Mouse (Mus musculus): Measurements from ENCODE around the gene Plcxd1. TPM values are rescaled to one million over a fixed set of nuclear protein-coding genes. Genes with fewer than 3 reads are reported as not detected.

The Plcxd1 gene
- polyA plus RNA-seq, 1 experiment = not detected

DNA sequence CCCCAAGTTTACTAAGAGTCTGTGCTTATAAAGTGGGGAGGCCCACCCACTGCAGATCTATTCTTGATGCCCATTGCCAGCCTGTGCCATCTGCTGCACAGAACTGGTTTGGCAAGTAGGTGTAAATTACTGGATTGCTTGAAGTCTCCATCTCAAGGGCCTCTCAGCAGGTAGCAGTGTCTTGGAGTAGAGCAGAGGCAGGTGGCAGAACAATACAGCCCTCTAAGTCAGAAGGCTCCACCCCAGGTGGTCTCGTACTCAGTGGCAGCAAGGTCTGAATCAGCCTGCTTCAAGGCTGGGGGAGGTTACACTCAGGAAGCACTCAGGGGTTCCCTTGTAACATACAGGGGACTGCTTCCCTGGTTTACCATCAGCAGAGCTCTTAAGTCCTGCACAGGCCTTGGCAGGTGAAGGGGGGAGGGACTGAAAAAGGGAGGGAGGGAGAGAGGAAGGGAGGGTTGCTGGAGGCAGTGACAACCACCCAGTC is 735 bp upstream of the Plcxd1 start:
- peaks cover 32% of the 10 kb centered on the region for H3K4me1 ChIP-seq (ENCODE audit: control insufficient read depth, insufficient read depth, low read length)
- no peak overlapping the region for H3K4me3 ChIP-seq (ENCODE audit: insufficient read depth, low read depth, low read length)
- TF ChIP-seq POLR2A (IDR thresholded peaks at IDR 0.05; ENCODE audit: insufficient read depth, low read depth, low read length) (no peak), CTCF (IDR thresholded peaks at IDR 0.05; ENCODE audit: insufficient read depth, low read depth, low read length) (no peak)
- 52% methylated on average over 1 of the region's 1 CpGs for WGBS
- H3K27ac ChIP-seq (ENCODE audit: insufficient read depth, low read depth, low read length) = no peak overlapping the region

DNA sequence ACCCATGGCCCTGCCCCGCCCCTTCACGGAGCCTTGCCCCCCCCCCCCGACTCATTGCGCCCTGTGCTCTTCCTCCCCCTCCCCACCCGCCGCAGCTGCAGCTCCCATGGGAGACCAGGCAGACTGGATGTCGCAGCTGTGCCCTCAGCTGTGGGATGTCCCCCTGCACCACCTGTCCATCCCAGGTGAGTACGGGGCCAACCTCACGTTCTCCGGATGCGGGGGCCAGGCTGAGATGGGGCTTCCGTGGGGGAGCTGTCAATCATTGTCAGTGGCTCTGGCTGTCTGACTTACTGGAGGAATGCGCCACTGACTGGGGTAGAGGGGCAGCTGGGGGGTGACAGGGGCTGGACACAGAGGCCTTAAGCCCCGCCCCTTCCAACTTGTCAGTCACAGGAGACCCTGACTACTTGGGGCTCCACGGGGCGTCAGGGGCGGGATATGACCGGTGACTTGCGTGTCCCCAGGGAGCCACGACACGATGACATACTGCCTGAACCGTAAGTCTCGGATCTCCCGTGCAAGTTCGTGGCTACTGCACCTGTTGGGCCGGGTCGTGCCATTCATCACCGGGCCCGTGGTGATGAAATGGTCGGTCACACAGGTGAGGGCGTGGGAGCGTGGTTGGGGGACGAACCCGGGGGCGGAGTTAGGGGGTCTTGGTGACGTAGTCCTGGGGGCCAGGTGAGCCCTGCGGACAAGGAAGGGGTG is 1.3 kb downstream of the Plcxd1 start:
- H3K27ac ChIP-seq (ENCODE audit: insufficient read depth, low read depth, low read length) = no peak overlapping the region
- TF ChIP-seq POLR2A (IDR thresholded peaks at IDR 0.05; ENCODE audit: insufficient read depth, low read depth, low read length) (no peak), CTCF (IDR thresholded peaks at IDR 0.05; ENCODE audit: insufficient read depth, low read depth, low read length) (no peak)
- 2% methylated on average over 37 of the region's 37 CpGs for WGBS

DNA sequence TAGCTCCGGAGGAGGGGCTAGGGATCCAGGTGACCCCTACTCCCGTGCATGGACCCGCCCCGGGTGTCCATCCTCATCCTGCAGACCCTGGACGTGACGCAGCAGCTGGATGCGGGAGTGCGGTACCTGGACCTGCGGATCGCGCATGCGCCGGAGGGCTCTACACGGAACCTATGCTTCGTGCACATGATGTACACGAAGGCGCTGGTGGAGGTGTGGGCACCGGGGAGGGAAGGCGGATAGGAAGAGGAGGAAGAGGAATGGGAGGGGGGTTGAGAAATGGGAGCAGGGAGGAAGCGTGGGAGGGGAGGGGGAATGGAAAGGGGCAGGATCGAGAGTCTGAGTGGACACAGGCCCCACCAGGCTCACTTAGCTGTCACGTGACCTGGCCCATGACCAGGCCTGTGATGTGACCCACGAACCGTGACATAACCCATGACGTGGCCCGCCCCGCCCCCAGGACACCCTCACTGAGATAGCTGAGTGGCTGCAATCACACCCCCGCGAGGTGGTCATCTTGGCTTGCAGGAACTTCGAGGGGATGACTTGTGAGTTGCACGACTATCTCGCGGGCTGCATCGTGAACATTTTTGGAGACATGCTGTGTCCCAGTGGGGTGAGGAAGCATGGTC is 2.1 kb downstream of the Plcxd1 start:
- Histone ChIP-seq H3K4me3 (ENCODE audit: insufficient read depth, low read depth, low read length) (peak overlapping the region; percentile 39), H3K4me1 (ENCODE audit: control insufficient read depth, insufficient read depth, low read length) (peaks cover 42% of the 10 kb centered on the region), H3K27ac (ENCODE audit: insufficient read depth, low read depth, low read length) (no peak overlapping the region)
- 18% methylated on average over 34 of the region's 34 CpGs for WGBS
- TF ChIP-seq CTCF (IDR thresholded peaks at IDR 0.05; ENCODE audit: insufficient read depth, low read depth, low read length) = no peak
- TF ChIP-seq POLR2A (IDR thresholded peaks at IDR 0.05; ENCODE audit: insufficient read depth, low read depth, low read length) = no peak

More for the DNA sequence above, 1.3 kb downstream of the Plcxd1 start:
- peak overlapping the region; percentile 39 for H3K4me3 ChIP-seq (ENCODE audit: insufficient read depth, low read depth, low read length)
- H3K4me1 ChIP-seq (ENCODE audit: control insufficient read depth, insufficient read depth, low read length) = peaks cover 35% of the 10 kb centered on the region

DNA sequence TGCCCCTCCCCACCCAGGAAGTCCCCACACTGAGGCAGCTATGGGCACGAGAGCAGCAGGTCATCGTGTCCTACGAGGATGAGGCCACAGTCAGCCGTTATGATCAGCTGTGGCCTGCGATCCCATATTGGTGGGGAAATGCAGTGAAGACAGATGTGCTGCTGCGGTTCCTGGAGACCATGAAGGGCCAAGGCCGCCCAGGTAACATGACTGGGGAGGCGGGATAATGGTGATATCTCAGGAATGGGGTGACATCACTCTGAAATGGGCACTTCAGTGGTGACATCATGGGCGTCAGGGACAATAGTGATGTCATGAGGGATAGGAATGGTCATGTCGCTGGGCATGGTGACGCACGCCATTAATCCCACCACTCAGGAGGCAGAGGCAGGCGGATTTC is 2.7 kb downstream of the Plcxd1 start:
- Histone ChIP-seq H3K27ac (ENCODE audit: insufficient read depth, low read depth, low read length) (no peak overlapping the region), H3K4me3 (ENCODE audit: insufficient read depth, low read depth, low read length) (no peak overlapping the region), H3K4me1 (ENCODE audit: control insufficient read depth, insufficient read depth, low read length) (peaks cover 45% of the 10 kb centered on the region)
- WGBS = 94% methylated on average over 13 of the region's 13 CpGs
- no peak for TF ChIP-seq CTCF (IDR thresholded peaks at IDR 0.05; ENCODE audit: insufficient read depth, low read depth, low read length)
- TF ChIP-seq POLR2A (IDR thresholded peaks at IDR 0.05; ENCODE audit: insufficient read depth, low read depth, low read length) = no peak

DNA sequence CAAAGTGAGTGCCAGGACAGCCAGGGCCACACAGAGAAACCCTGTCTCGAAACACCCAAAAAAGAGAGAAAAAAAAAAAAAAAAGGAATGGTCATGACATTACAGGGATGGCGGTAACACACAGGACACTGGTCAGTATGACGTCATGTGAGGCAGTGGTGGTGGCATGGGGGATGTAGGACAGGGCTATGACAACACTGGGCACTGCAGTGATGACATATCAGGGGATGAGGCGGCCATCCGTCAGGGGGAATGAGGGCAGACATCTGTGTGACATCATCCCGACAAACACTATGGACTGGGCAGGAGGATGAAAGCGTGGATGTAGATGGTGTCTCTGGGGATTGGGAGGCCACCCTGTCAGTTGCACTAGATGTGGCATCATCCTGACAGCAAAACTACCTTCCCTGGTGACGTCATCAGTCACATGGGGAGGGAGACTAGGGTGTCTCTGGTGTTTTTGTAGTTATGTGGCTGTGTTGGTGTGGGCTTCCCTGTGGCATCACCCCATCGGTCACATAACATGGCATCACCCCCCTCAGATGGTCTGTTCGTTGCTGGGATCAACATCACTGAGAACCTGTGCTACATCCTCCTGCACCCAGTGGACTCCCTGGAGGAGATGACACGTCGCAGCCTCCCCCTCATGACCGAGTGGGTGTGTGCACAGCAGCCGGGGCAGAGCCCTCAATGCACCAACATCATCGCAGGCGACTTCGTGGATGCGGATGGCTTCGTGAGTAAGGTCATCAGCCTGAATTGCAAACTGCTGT is 3.3 kb downstream of the Plcxd1 start:
- H3K4me1 ChIP-seq (ENCODE audit: control insufficient read depth, insufficient read depth, low read length) = peaks cover 45% of the 10 kb centered on the region
- 86% methylated on average over 19 of the region's 19 CpGs for WGBS
- no peak overlapping the region for H3K4me3 ChIP-seq (ENCODE audit: insufficient read depth, low read depth, low read length)
- H3K27ac ChIP-seq (ENCODE audit: insufficient read depth, low read depth, low read length) = no peak overlapping the region
- no peak for TF ChIP-seq POLR2A (IDR thresholded peaks at IDR 0.05; ENCODE audit: insufficient read depth, low read depth, low read length)
- no peak for TF ChIP-seq CTCF (IDR thresholded peaks at IDR 0.05; ENCODE audit: insufficient read depth, low read depth, low read length)

DNA sequence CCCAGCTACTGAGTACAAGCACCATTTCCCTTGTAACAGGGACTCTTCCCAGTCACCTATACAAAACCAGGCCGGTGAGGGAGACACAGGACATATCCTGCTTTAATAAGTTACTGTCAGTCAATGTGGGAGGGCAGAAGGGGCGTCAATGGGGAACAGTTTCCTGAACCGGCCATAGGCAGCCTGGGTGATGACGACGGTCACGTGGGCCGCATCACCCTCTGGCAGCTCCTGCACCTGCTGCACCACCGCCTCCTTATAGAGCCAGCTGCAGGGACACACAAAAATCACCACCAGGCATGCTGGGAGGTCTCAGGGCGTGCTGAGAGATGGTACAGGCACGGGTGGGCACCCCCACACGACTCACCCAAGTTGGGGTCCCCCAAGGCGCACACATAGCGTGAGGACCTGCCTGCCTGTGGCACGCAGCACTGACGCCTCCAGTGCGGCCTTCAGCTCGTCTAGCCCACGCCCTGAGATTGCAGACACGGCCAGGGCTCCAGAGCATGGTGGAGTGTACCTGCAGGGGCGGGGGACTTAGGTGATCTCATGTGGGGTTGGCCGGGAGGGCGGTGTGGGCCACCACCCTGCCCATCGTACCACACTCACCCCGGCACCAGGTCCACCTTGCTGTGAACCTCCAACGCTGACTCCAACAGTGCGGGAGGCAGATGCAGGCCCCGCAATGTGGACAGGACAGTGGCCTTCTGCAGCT is 4.3 kb downstream of the Plcxd1 start:
- Histone ChIP-seq H3K27ac (ENCODE audit: insufficient read depth, low read depth, low read length) (no peak overlapping the region), H3K4me3 (ENCODE audit: insufficient read depth, low read depth, low read length) (no peak overlapping the region), H3K4me1 (ENCODE audit: control insufficient read depth, insufficient read depth, low read length) (peaks cover 44% of the 10 kb centered on the region)
- no peak for TF ChIP-seq POLR2A (IDR thresholded peaks at IDR 0.05; ENCODE audit: insufficient read depth, low read depth, low read length)
- TF ChIP-seq CTCF (IDR thresholded peaks at IDR 0.05; ENCODE audit: insufficient read depth, low read depth, low read length) = no peak
- WGBS = 94% methylated on average over 27 of the region's 27 CpGs

DNA sequence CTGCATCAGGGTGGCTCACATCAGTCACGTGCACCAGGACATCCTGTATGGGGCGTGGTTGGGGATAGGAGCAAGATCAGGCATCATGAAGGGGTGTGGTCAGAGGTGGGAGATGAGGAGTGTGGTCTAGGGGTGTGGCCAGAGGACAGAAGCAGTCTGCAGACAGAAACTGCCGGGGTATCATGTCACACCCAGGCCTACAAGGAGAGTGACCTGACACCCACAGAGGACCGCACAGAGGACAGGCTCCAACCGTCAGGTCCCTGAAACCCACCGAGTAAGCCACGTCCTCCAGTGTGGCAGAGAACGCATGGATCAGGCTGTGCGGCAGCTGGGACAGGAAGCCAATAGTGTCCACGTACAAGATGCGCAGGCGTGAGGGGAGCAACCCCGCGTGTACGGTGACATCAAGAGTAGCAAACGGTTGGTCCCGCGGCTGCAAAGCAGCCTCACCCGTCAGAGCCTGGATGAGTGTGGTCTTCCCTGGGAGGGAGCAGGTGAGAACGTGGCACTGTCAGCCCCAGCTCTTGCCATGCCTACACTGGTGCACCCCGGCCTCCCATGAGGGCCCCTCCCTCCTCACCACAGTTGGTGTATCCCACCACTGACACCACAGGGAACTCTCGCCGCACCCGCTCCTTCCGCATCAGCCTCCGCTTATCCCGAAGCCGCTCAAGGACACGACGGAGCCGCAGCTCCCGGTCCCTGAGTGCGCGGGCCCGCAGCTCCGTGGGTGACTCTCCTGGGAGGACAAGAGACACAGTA is 5.0 kb downstream of the Plcxd1 start:
- no peak for TF ChIP-seq POLR2A (IDR thresholded peaks at IDR 0.05; ENCODE audit: insufficient read depth, low read depth, low read length)
- TF ChIP-seq CTCF (IDR thresholded peaks at IDR 0.05; ENCODE audit: insufficient read depth, low read depth, low read length) = no peak
- 94% methylated on average over 36 of the region's 36 CpGs for WGBS

More for the DNA sequence above, 5.0 kb downstream of the Plcxd1 start:
- Histone ChIP-seq H3K4me1 (ENCODE audit: control insufficient read depth, insufficient read depth, low read length) (peaks cover 38% of the 10 kb centered on the region), H3K4me3 (ENCODE audit: insufficient read depth, low read depth, low read length) (no peak overlapping the region), H3K27ac (ENCODE audit: insufficient read depth, low read depth, low read length) (no peak overlapping the region)
